Mouse (Mus musculus): ENCODE measurements around the gene Camta1.

DNA sequence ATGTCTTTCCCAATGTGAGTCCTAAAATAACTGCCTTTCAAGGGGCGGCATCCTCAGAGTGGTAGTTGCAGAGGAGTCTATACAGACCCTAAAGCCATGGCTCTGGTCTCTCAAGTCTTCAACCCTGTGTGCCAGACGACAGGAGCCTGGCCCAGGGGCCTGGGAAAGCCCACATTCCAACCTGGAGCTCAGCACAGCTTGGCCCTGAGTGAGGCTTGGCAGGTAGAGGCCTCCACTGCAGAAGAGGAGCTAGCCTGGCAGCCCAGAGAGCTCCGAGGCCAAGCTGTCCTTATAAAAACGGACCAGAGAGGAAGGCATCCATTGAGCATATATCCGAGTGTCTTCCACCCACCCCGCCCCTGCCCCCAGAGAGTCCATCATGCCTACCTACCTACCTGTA, 452.4 kb downstream of the Camta1 start:
- TF ChIP-seq ZC3H11A (IDR thresholded peaks at IDR 0.05; ENCODE audit: borderline replicate concordance, low read depth, low read length) (no peak), HCFC1 (IDR thresholded peaks at IDR 0.05; ENCODE audit: borderline replicate concordance, insufficient read depth, low read length) (no peak), MAFK (IDR thresholded peaks at IDR 0.05; ENCODE audit: insufficient read depth, low read depth, low read length) (no peak), CHD2 (IDR thresholded peaks at IDR 0.05; ENCODE audit: low read depth, low read length) (no peak), ZNF384 (IDR thresholded peaks at IDR 0.05; ENCODE audit: low read depth, low read length) (no peak)

All from ES-E14 (cell line).